Comparison of ENCODE assay signal across 13 mouse cellular contexts in the genomic region with DNA sequence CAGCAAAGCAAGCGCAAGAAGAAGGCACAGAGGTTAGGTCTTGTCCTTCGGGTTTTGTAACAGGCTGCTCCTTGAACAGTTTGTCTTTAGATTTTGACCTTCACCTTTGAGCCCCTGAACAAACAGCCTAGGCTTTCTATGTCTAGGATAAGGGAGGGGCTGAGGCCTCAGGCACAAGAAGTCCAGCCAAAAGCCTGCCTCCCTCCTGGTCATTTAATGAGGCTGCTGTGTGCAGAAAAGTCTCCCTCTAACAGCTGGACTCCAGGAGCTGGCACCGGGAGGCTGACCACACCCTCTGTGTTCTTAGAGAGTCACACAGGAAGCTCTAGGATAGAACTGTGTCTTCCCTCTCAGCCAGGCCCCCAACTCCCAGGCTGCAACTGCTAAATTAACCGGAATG. TPM values are rescaled to one million over a fixed set of nuclear protein-coding genes. Genes with fewer than 3 reads are reported as not detected.
DNase-seq lines count a peak whose midpoint lies in the region; ATAC-seq lines count a peak whose summit lies in the region.
"Had no signal": no experiment of that assay in that cellular context is flagged by ENCODE, and none has a peak within 500 bp of the region (broad histone marks: within the 10 kb centered on the region; RNA-seq: fewer than 3 reads in every experiment).

No protein-coding gene starts in this region.

- H3K4me3 ChIP-seq in heart, embryonic 11.5 days (ENCODE audit: low read depth, low read length), result no peak overlapping the region
- H3K4me3 ChIP-seq in heart, embryonic 10.5 days, result no peak overlapping the region
- no peak overlapping the region for H3K4me3 ChIP-seq in stomach, embryonic 15.5 days (replicated peaks)
- no peak overlapping the region for H3K4me3 ChIP-seq in liver, embryonic 12.5 days

- H3K27ac ChIP-seq in heart, embryonic 11.5 days (ENCODE audit: low read depth, low read length), result no peak overlapping the region
- peak overlapping the region; percentile 56; the same call in 1 of the 2 replicates for H3K27ac ChIP-seq in heart, embryonic 10.5 days
- peak overlapping the region; percentile 87 for H3K27ac ChIP-seq in stomach, embryonic 15.5 days
- no peak overlapping the region for H3K27ac ChIP-seq in liver, embryonic 12.5 days

- H3K36me3 ChIP-seq in heart, embryonic 11.5 days (ENCODE audit: control insufficient read depth, insufficient read depth, low read length), result no peaks in the 10 kb centered on the region
- no peaks in the 10 kb centered on the region for H3K36me3 ChIP-seq in heart, embryonic 10.5 days
- H3K36me3 ChIP-seq in stomach, embryonic 15.5 days, result no peaks in the 10 kb centered on the region
- no peaks in the 10 kb centered on the region for H3K36me3 ChIP-seq in liver, embryonic 12.5 days

- 65% methylated on average over 4 of the region's 4 CpGs for WGBS in heart, embryonic 11.5 days (ENCODE audit: insufficient replicate concordance)
- WGBS in heart, embryonic 10.5 days, result 67% methylated on average over 4 of the region's 4 CpGs
- WGBS in stomach, embryonic 15.5 days, result 45% methylated on average over 4 of the region's 4 CpGs
- WGBS in liver, embryonic 12.5 days (ENCODE audit: insufficient replicate concordance), result 66% methylated on average over 4 of the region's 4 CpGs

- H3K27me3 ChIP-seq in heart, embryonic 11.5 days (ENCODE audit: control insufficient read depth, insufficient read depth, low read length), result no peaks in the 10 kb centered on the region
- H3K27me3 ChIP-seq in heart, embryonic 10.5 days (ENCODE audit: insufficient read depth, poor library complexity, severe bottlenecking), result no peaks in the 10 kb centered on the region
- H3K27me3 ChIP-seq in stomach, embryonic 15.5 days (replicated peaks), result no peaks in the 10 kb centered on the region
- H3K27me3 ChIP-seq in liver, embryonic 12.5 days (replicated peaks), result no peaks in the 10 kb centered on the region

- ATAC-seq in heart, embryonic 11.5 days (replicated peaks; ENCODE audit: insufficient number of reproducible peaks, low FRiP score, low TSS enrichment), result no peak
- no peak for ATAC-seq in stomach, embryonic 15.5 days (ENCODE audit: insufficient read depth, low FRiP score, low read depth)
- no peak for ATAC-seq in liver, embryonic 12.5 days

- no peak overlapping the region for H3K4me2 ChIP-seq in heart, embryonic 11.5 days
- H3K4me2 ChIP-seq in stomach, embryonic 15.5 days, result no peak overlapping the region
- no peak overlapping the region for H3K4me2 ChIP-seq in liver, embryonic 12.5 days
- H3K4me2 ChIP-seq: liver, embryonic 11.5 days had no signal

- H3K9me3 ChIP-seq in heart, embryonic 11.5 days (replicated peaks; ENCODE audit: control insufficient read depth, low read length), result 0 out of 2 replicates have a peak, but pooled peaks cover 2% of the 10 kb centered on the region
- no peaks in the 10 kb centered on the region for H3K9me3 ChIP-seq in heart, embryonic 10.5 days
- no peaks in the 10 kb centered on the region for H3K9me3 ChIP-seq in stomach, embryonic 15.5 days
- no peaks in the 10 kb centered on the region for H3K9me3 ChIP-seq in liver, embryonic 12.5 days (replicated peaks)

- peak; percentile 98 for DNase-seq in heart, adult 11 months
- DNase-seq in heart, embryonic 10.5 days (ENCODE audit: low spot score), result peak; percentile 14
- peak; percentile 48 for DNase-seq in kidney, postnatal 10 days
- no peak for DNase-seq in left cerebral cortex, adult 9 months (ENCODE audit: low spot score in 2 of 2)
- no peak for DNase-seq in layer of hippocampus, postnatal 36 days
- DNase-seq: B cell, adult 2 months; cerebellum, adult 11 months; right cerebral cortex, adult 18-20 months had no signal

- no peak overlapping the region for H3K9ac ChIP-seq in heart, embryonic 11.5 days (ENCODE audit: low read depth, low read length)
- no peak overlapping the region for H3K9ac ChIP-seq in stomach, embryonic 15.5 days
- no peak overlapping the region for H3K9ac ChIP-seq in liver, embryonic 12.5 days

- peaks cover 25% of the 10 kb centered on the region for H3K4me1 ChIP-seq in heart, embryonic 11.5 days (ENCODE audit: control insufficient read depth, insufficient read depth, low read length)
- peaks cover 42% of the 10 kb centered on the region for H3K4me1 ChIP-seq in heart, embryonic 10.5 days
- H3K4me1 ChIP-seq in stomach, embryonic 15.5 days, result peaks cover 35% of the 10 kb centered on the region
- peaks cover 14% of the 10 kb centered on the region; the same call in 1 of the 2 replicates for H3K4me1 ChIP-seq in liver, embryonic 12.5 days

RNA-seq across cellular contexts. Expression of gene Fam170b, which starts 6.6 kb away (rescaled TPM):
- polyA plus RNA-seq in heart, embryonic 11.5 days (2014; fragmentation: Nextera tagmentation; extraction: Ambion mirVana), result not detected in 2 replicates
- polyA plus RNA-seq in heart, embryonic 10.5 days (2016; fragmentation: Nextera tagmentation; extraction: Ambion mirVana), result 0.09 TPM in 1 of 2 replicates, not detected in the other
- not detected in 2 replicates for polyA plus RNA-seq in stomach, embryonic 15.5 days (2015; fragmentation: Nextera tagmentation; extraction: Ambion mirVana)
- not detected in 2 replicates for polyA plus RNA-seq in liver, embryonic 12.5 days (2016; fragmentation: Nextera tagmentation; extraction: Ambion mirVana)
- not detected for total RNA-seq in layer of hippocampus, postnatal 36 days (2021)
- polyA plus RNA-seq: liver, embryonic 11.5 days had no signal

RNA-seq across cellular contexts. Expression of gene Vstm4, which starts 29.4 kb away (rescaled TPM):
- 9.7 and 12.5 TPM in 2 replicates for polyA plus RNA-seq in heart, embryonic 11.5 days (2014; fragmentation: Nextera tagmentation; extraction: Ambion mirVana)
- 6.1 and 9.5 TPM in 2 replicates for polyA plus RNA-seq in heart, embryonic 10.5 days (2016; fragmentation: Nextera tagmentation; extraction: Ambion mirVana)
- polyA plus RNA-seq in stomach, embryonic 15.5 days (2015; fragmentation: Nextera tagmentation; extraction: Ambion mirVana), result 35.2 and 38.3 TPM in 2 replicates
- 3.9 and 4.4 TPM in 2 replicates for polyA plus RNA-seq in liver, embryonic 12.5 days (2016; fragmentation: Nextera tagmentation; extraction: Ambion mirVana)
- total RNA-seq in layer of hippocampus, postnatal 36 days (2021), result 1 to 10 TPM; 3.9 to 4.2 TPM
- total RNA-seq: monocyte, adult 5-6 weeks had no signal

RNA-seq across cellular contexts. Expression of gene Tmem273, which starts 41.4 kb away (rescaled TPM):
- polyA plus RNA-seq in heart, embryonic 11.5 days (2014; fragmentation: Nextera tagmentation; extraction: Ambion mirVana), result 0.44 and 0.63 TPM in 2 replicates
- polyA plus RNA-seq in heart, embryonic 10.5 days (2016; fragmentation: Nextera tagmentation; extraction: Ambion mirVana), result 0.18 and 0.39 TPM in 2 replicates
- 0.63 and 1.4 TPM in 2 replicates for polyA plus RNA-seq in stomach, embryonic 15.5 days (2015; fragmentation: Nextera tagmentation; extraction: Ambion mirVana)
- polyA plus RNA-seq in liver, embryonic 12.5 days (2016; fragmentation: Nextera tagmentation; extraction: Ambion mirVana), result 0.50 and 0.77 TPM in 2 replicates
- total RNA-seq in layer of hippocampus, postnatal 36 days (2021), result under 1 TPM; 0.52 to 0.83 TPM

Comparison
In these comparisons a context has a peak if more than half of its experiments do, and no peak if none do; other contexts are left out.
1. H3K27ac ChIP-seq: peak in heart, embryonic 10.5 days (single experiment) and stomach, embryonic 15.5 days (single experiment); none in heart, embryonic 11.5 days (single experiment) and liver, embryonic 12.5 days (single experiment).
2. DNase-seq: peak in heart, adult 11 months (single experiment), heart, embryonic 10.5 days (single experiment) and kidney, postnatal 10 days (single experiment); none in left cerebral cortex, adult 9 months (0 of 2) and layer of hippocampus, postnatal 36 days (0 of 2).